Mouse (Mus musculus): ENCODE results near the gene Ces2h. TPM values are rescaled to one million over a fixed set of nuclear protein-coding genes. Genes with fewer than 3 reads are reported as not detected.

Ces2h gene
- polyA plus RNA-seq, 1 experiment from 2014 or later = not detected

Other genes with a start within 250 kb of the Ces2h start
- gene Ces2b, start 169.3 kb upstream of the Ces2h start, polyA plus RNA-seq (2015; fragmentation: Nextera tagmentation; extraction: Ambion mirVana) = 0.26 TPM in 1 of 2 replicates, not detected in the other
- gene Ces2c, start 153.8 kb upstream of the Ces2h start, polyA plus RNA-seq (2015; fragmentation: Nextera tagmentation; extraction: Ambion mirVana) = 0.49 and 0.56 TPM in 2 replicates
- gene Ces2e, start 74.6 kb upstream of the Ces2h start, polyA plus RNA-seq (2015; fragmentation: Nextera tagmentation; extraction: Ambion mirVana) = 0.13 and 0.35 TPM in 2 replicates
- gene Ces2f, start 53.5 kb upstream of the Ces2h start, polyA plus RNA-seq (2015; fragmentation: Nextera tagmentation; extraction: Ambion mirVana) = 0.09 and 0.41 TPM in 2 replicates
- 0.68 and 1.0 TPM in 2 replicates for gene Ces2g, start 39.1 kb upstream of the Ces2h start, polyA plus RNA-seq (2015; fragmentation: Nextera tagmentation; extraction: Ambion mirVana)
- gene Ces3a, start 47.7 kb downstream of the Ces2h start, polyA plus RNA-seq (2015; fragmentation: Nextera tagmentation; extraction: Ambion mirVana) = 0.07 TPM in 1 of 2 replicates, not detected in the other
- not detected in 2 replicates for gene Ces3b, start 82.9 kb downstream of the Ces2h start, polyA plus RNA-seq (2015; fragmentation: Nextera tagmentation; extraction: Ambion mirVana)
- gene Ces4a, start 130.9 kb downstream of the Ces2h start, polyA plus RNA-seq (2015; fragmentation: Nextera tagmentation; extraction: Ambion mirVana) = 0.06 and 0.14 TPM in 2 replicates
- 68.5 and 77.3 TPM in 2 replicates for gene Cbfb, start 169.8 kb downstream of the Ces2h start, polyA plus RNA-seq (2015; fragmentation: Nextera tagmentation; extraction: Ambion mirVana)
- 18.1 and 18.6 TPM in 2 replicates for gene D230025D16Rik, start 224.3 kb downstream of the Ces2h start, polyA plus RNA-seq (2015; fragmentation: Nextera tagmentation; extraction: Ambion mirVana)